Mouse (Mus musculus) thymus, postnatal 10 days (tissue): Measurements from ENCODE around the gene Socs7.

Experiments
- DNase-seq, 2 experiments: peaks; one replicate each; pipeline ENCODE4 v3.0.0; 2021; ENCODE audit warnings: low spot score in 2 of 2

Socs7 gene

GRCm38 (mm10) chr11:97416637-97417035 lies 54.3 kb downstream of the Socs7 start:
- DNase-seq = no peak

GRCm38 (mm10) chr11:97418834-97419539 lies 56.6 kb downstream of the Socs7 start:
- no peak for DNase-seq

GRCm38 (mm10) chr11:97419540-97419900 lies 57.2 kb downstream of the Socs7 start:
- no peak for DNase-seq

DNA sequence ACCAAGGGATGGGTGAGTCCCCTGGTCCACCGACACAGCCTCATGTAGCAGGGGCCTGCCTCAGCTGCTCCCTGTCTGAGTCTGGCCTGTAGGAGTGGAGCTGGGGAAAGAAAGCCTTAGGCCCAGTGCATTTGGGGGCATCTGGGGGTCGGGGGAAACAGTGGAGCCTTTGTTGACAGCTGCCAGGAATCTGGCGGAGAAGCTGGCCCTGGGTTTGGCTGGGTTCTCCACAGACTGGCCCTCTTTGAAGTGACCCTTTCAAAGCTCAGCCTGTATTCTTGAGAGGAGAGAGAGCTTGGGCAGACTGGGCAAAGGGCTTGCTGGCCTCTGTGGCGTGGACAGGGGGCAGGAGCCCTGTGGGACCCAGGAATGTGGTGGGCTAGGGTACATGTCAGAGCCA lies 60.2 kb downstream of the Socs7 start:
- DNase-seq = no peak

DNA sequence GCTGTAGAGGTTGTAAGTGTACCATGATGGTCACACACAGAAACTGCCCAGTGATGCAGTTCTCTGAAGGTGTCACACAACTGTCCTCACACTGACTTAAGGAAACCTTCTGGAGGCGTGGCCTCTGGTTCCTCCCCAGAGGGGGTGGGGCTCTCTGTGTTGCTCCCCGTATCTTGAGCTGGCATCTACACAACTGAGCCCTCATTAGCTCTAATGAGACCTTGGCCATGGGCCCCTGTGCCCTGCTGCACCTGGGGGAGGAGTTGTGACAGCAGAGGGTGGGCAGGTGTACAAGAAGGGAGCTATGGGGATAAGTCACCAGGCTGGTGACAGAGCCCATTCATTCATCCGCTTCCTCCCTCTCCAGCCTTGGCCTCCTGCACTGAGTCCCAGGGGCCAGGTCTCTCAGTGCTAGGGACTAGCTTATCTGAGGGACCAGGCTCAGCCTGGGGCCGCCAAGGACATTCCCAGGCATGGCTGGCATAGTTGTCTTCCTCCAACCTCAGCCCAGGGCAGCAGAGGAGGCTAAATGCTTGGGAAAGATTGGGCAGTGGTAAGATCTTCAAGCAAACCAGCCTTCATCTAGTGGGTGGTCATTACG lies 61.8 kb downstream of the Socs7 start:
- no peak for DNase-seq

DNA sequence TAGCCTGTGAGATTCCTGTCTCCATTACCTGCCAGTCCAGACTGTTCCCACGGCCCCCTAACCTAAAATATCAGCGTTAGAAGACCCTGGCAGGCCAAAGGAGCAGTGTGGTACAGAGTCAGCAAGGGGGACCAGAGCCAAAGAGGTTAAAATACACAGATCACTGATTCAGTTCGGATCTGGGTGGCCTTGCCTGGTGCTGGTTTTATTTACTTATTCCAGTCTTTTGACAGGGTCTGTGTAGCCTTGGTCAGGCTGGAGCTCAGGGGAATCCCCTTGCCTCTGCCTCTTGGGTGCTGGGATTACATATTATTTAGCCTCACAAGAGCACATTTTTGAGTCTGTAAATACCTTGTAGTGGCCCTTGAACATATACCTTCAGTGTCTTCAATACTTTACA lies 62.5 kb downstream of the Socs7 start:
- DNase-seq = no peak

DNA sequence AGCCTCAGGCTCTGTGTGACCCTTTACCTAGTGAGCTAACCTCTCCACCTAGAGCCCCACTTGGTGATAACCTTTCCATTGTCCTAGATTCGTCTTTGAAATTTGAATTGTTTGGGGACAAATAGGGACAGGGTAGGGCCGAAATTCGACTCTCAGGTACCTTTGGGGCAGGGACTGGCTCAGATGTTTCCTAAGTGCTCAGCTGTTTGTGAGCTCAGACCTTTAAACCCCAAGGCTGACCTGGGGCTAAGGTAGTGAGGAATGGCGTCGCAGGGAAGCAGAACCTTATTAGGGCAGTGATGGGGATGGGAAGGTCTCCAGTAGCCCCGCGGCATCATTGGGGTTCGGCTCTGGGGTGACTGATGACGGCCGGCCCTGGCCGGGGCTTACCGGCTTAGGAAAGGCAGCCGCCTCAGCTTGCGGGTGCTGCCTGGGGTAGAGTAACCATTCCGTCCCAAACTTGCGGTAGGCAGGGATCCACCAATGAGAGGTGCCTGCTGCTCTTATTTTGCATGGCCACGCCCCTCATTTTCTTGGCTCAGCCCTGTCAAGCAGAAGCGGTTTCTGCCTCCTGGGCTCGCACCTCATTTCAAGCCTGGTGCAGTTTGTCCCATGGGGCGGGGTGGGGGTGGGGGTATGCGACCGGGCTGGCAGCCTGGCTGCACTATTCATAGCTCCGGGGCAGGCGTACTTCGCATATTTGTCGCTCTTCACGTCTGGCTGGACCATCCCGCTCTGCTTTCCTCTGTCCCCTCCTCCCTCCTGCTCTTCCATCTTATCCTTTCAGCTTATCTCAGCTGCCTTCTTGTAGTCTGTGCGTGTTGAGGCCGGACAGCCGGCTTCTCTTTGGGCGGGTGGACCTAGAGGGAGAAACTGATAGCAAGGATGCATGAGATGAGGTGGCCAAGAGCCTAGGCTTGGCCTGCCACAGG lies 65.7 kb downstream of the Socs7 start:
- peak; percentile 62 to 74 for DNase-seq

GRCm38 (mm10) chr11:97428726-97429077 lies 66.4 kb downstream of the Socs7 start:
- no peak for DNase-seq

- no peak for DNase-seq
Observed at GRCm38 (mm10) chr11:97429615-97430014, 67.3 kb downstream of the Socs7 start.

DNA sequence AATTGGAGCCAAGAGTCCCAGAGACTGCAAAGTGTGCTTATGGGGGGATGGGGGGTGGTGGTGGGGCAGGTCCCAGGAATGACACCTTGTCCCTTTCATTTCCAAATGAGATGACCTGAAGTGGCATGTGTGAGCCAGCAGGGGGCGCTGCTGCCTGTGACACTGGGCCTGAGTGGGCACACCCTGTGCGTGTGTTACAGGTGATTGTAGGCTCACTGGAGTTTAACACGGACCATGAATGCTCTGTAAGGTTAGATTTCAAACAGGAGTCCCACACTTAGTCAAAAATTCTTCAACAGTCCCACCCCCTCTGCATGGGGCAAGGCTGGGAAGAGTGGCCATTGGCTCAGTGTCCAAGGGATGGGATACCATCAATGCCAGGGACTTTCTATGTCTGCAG lies 69.7 kb downstream of the Socs7 start:
- peak in 1 of 2 experiments; percentile 69 for DNase-seq

DNA sequence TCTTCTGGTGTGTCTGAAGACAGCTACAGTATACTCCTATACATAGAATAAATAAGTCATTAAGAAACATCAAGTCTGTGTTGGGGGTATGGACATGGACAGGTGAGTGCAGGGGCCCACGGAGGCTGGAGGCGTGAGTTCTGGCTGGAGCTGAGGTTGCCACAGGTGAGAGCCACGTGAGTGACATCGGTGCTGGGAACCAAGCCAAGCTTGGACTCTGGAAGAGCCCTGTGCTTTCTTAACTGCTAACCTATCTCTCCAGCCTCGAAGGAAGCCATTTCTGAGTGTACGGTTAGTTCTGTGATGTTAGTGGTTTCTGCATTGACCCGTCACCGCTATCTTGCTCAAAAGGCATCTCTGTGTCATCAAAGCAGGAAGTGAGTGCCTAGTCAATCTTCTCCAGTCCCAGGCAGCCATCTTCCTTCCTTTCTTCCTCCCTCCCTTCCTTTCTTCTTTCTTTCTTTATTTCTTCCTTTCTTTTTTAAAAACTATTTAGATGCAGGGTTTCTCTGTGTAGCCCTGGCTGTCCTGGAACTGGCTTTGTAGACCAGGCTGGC lies 70.7 kb downstream of the Socs7 start:
- no peak for DNase-seq

DNA sequence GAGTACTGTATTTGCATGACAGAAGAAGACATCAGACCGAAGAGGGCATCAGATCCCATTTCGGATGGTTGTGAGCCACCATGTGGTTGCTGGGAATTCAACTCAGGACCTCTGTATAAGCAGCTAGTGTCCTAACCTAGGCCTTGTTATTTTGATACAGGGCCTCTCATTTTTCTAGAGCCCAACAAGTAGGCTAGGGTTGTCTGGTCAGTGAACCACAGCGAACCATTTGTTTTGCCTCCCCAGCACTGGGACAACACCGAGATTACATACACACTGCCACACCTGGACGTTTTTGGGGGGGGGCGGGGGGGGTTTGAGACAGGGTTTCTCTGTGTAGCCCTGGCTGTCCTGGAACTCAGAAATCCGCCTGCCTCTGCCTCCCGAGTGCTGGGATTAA lies 71.8 kb downstream of the Socs7 start:
- no peak for DNase-seq

DNA sequence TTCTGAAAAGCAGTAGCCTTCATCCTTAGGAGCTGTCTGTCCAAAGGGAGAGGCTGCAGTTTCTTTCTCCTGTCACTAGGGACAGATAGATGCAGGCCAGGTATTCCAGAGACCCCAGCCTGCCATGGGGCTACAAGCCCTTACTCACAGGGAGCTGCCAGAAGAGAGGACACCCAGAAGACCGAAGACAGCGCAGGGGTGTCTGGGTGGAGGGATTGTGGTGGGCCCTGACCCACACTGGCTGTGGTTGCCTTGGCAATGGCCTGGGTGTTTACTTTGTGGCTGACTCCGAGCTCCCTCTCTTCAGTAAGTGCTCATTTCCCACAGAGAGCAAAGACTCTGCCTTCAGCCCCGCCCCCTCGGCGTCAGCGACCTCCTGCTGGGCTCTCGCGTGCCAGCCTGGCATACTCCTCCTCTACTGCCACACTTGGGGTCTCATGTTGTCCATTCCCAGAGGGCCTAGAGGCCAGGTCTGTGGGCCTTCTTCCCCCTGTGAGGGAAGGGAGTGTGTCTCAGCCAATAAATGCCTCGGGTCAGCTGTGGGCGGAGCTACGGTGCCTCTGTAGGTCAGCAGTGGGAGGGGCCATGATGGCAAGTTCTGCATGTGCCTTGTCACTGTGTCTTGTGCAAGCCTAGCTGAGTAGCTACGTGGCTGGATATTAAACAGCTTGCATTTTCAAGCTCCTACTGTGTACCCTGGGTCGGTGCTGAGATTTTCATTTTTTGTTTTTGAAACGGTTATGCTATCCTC lies 72.5 kb downstream of the Socs7 start:
- peak; percentile 66 to 73 for DNase-seq

DNA sequence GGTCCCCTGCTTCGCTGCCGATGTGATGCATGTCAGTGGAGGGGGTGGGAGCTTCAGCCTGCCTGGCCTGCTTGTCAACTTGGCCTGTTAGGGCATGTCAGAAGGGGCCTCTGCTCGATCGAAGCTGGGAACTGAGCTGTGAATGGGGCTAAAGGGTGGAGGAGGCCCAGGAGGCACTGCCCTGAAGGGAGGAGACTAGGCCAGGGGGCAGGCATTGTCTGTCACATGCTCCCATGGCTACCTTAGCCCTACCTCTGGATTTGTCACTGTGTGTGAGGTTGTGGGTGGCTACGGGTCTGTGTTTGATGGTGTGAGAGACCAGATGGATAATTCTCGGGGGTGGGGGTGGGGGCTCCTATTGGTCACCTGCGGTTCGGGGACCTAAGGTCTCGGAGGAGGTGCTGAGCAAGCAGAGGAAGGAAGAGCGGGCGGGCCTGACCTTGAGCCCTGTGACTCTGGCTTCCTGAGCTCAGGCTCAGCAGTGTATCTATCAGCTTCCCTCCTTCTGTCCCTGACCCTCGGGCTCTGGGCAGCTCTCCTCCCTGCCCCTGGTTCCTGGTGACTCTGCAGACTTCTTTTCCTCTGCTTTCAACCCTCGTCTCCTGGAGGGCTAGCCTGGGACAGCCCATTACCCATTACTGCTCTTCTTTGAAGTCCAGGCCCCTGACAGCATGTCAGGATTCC lies 73.6 kb downstream of the Socs7 start:
- DNase-seq = no peak

DNA sequence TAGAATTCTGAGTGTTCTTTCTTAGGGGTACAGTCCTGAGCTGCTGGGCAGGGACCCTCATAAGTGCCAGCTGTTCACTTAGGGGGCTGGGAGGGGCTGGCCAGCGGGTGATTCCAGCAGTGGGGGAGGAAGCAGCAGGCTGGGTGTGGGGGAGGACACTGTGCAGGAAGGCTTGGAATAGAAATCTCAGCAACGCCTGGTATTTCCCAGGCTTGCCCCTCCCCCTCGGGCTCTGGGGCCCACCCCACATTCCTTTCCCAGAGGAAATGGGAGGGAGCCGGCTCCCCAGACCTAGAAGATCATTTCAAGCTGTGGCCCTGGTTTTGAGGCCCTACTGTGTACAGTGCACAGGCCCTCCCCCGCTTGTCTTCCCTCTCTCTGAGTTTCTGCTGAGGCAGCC lies 75.4 kb downstream of the Socs7 start:
- no peak for DNase-seq

DNA sequence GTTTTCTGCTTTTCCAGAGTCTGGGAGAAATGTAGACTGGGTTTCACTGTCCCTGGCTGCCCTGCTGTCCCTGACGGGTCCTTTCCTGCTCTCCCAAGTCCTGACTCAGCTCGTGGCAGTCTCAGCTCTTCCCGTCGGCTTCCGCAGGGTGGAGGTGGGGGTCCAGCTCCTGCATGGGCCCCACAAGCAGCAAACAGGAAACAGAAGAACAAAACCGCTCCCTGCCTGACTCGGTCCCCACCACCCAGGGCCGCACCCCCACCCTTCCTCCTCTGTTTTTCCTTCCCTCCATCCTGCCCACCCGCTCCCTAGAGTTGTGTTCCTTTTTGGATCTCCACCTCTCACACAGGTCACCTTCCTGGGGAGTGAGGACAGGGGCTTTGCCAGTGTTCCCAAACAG lies 76.5 kb downstream of the Socs7 start:
- DNase-seq = no peak

DNA sequence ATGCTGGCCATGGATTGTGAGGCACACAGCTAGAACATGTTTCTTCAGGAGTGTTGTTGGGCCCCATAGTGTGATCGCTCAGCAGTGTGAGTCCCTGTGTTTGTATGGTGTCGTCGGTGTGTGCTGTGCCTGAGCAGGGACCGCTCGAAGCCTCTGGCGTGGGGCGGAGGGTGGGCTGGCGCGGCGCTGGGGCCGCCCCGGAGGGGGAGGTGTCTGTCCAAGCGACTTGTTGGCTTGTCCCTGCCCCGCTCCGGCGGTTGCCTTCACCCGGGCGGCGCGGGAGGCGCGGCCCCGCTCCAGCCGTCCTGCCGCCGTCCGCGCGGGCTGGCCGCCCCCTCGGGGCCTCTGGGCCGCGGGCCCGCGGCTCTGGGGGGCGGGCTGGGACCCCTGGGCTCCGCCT lies 77.6 kb downstream of the Socs7 start:
- DNase-seq = no peak

- DNase-seq = no peak
Observed at GRCm38 (mm10) chr11:97440441-97440881, 78.1 kb downstream of the Socs7 start.

DNA sequence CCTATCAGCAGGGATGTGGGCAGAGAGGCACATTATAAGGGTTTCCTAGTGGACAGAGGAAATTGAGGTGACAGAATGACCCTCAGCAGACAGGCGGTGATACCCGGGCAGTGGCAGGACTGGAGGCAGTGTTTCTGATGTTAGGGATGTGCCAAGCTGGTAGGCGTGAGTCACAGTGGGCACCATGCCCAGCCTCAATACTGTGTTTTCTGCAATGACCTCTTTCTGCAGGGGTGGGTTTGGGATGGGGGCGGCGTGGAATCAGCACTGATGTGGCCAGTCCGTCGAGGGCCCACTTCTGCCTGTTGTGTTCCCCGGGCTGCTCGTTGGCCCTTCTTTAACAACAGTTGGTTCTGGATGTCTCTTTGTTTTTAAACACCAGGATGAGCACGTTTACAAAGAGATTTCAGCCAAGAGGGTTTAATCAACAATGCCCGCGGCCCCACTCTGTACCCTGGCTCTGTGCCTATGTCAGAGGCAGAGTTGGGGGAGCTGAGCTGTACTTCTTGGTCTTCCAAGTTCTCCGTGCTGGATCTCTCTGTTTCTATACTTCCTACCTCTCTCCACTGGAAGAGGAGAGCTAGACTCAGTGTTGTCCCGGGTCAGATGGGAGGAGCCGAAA lies 78.8 kb downstream of the Socs7 start:
- no peak for DNase-seq

DNA sequence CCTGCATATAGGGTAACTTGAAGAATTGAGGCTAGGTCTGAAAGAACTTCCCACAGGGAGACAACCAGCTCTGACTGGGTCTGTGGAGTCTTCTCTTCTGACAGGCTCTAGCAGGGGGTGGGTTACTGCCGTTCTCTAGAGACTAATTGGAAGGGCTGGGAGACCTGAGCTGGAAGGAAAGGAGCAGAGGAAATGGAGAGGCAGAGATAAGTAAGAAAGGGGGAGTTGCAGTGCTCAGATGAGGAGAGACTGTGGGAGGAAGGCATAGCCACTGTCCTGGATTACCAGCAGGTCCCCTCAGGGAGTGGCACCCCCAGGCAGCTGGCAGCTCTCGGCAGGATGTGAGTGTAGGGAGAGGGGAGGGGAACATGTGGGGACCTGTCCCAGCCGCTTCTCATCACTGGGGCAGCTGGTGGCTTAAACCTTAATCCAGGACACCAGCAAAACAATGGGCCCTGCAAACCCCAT lies 79.3 kb downstream of the Socs7 start:
- DNase-seq = no peak
